ENCODE assay signal across 27 mouse cellular contexts in genomic region chr2:150690216-150690615, GRCm38 (mm10). TPM values are rescaled to one million over a fixed set of nuclear protein-coding genes. Genes with fewer than 3 reads are reported as not detected.
A peak's percentile ranks its signal among the peaks of the same experiment; 100 is the strongest.
DNase-seq lines count a peak whose midpoint lies in the region; ATAC-seq lines count a peak whose summit lies in the region.
"Had no signal": no experiment of that assay in that cellular context is flagged by ENCODE, and none has a peak within 500 bp of the region (broad histone marks: within the 10 kb centered on the region; RNA-seq: fewer than 3 reads in every experiment).

No protein-coding gene starts in this region.

- DNase-seq in heart, adult 11 months = peak; percentile 65
- DNase-seq in midbrain, embryonic 10.5 days (ENCODE audit: low spot score) = no peak
- DNase-seq in retina, postnatal 1 day = peak; percentile 65
- DNase-seq in retina, embryonic 14.5 days (ENCODE audit: low spot score) = no peak
- DNase-seq: adrenal gland, adult 2 months; adrenal gland, postnatal 10 days; adrenal gland, postnatal 25 days; B cell, adult 2 months; cerebellum, adult 11 months; cerebellum, adult 18-20 months; cerebellum, adult 8-10 months; cerebellum, adult 9-11 months; cerebellum, postnatal 14 days; cerebellum, postnatal 36 days; embryo, embryonic 11 days had no signal

- no peak overlapping the region for H3K4me3 ChIP-seq in heart, embryonic 12.5 days
- H3K4me3 ChIP-seq in midbrain, embryonic 10.5 days = 0 out of 2 replicates have a peak overlapping the region, but pooled peaks have one; percentile 26
- H3K4me3 ChIP-seq in midbrain, embryonic 13.5 days (replicated peaks) = no peak overlapping the region
- H3K4me3 ChIP-seq: embryonic facial prominence, embryonic 13.5 days; embryonic facial prominence, embryonic 15.5 days; erythroblast, embryonic 14.5 days; forebrain, embryonic 10.5 days; forebrain, embryonic 12.5 days had no signal

- 8% methylated on average over 11 of the region's 11 CpGs for WGBS in heart, embryonic 12.5 days
- whole genome bisulfite sequencing in midbrain, embryonic 10.5 days = 4% methylated on average over 11 of the region's 11 CpGs
- 2% methylated on average over 11 of the region's 11 CpGs for WGBS in midbrain, embryonic 13.5 days

- H3K36me3 ChIP-seq in heart, embryonic 12.5 days = no peaks in the 10 kb centered on the region
- no peaks in the 10 kb centered on the region for H3K36me3 ChIP-seq in midbrain, embryonic 10.5 days
- no peaks in the 10 kb centered on the region for H3K36me3 ChIP-seq in midbrain, embryonic 13.5 days
- H3K36me3 ChIP-seq: embryonic facial prominence, embryonic 13.5 days; embryonic facial prominence, embryonic 15.5 days; forebrain, embryonic 10.5 days; forebrain, embryonic 12.5 days; G1E had no signal

- H3K9ac ChIP-seq in heart, embryonic 12.5 days = no peak overlapping the region
- no peak overlapping the region for H3K9ac ChIP-seq in midbrain, embryonic 13.5 days (replicated peaks)
- H3K9ac ChIP-seq: embryonic facial prominence, embryonic 13.5 days; embryonic facial prominence, embryonic 15.5 days; forebrain, embryonic 12.5 days had no signal

- no peak for ATAC-seq in heart, embryonic 12.5 days (ENCODE audit: insufficient number of reproducible peaks, low FRiP score)
- ATAC-seq in midbrain, embryonic 13.5 days = no peak
- ATAC-seq: CD4-positive, CD25-positive, alpha-beta regulatory T cell, adult 4 months; forebrain, embryonic 14.5 days; forebrain, embryonic 16.5 days had no signal

- H3K4me2 ChIP-seq in heart, embryonic 12.5 days = no peak overlapping the region
- no peak overlapping the region for H3K4me2 ChIP-seq in midbrain, embryonic 13.5 days (replicated peaks)
- H3K4me2 ChIP-seq: embryonic facial prominence, embryonic 13.5 days; embryonic facial prominence, embryonic 15.5 days; forebrain, embryonic 12.5 days had no signal

- H3K9me3 ChIP-seq in heart, embryonic 12.5 days (replicated peaks) = no peaks in the 10 kb centered on the region
- no peaks in the 10 kb centered on the region for H3K9me3 ChIP-seq in midbrain, embryonic 10.5 days (replicated peaks)
- H3K9me3 ChIP-seq in midbrain, embryonic 13.5 days = no peaks in the 10 kb centered on the region
- H3K9me3 ChIP-seq: embryonic facial prominence, embryonic 13.5 days; embryonic facial prominence, embryonic 15.5 days; forebrain, embryonic 10.5 days; forebrain, embryonic 12.5 days; G1E had no signal

- H3K4me1 ChIP-seq in heart, embryonic 12.5 days (replicated peaks) = peaks cover 14% of the 10 kb centered on the region; the same call in 1 of the 2 replicates
- peaks cover 30% of the 10 kb centered on the region for H3K4me1 ChIP-seq in midbrain, embryonic 10.5 days
- peaks cover 16% of the 10 kb centered on the region for H3K4me1 ChIP-seq in midbrain, embryonic 13.5 days (replicated peaks)

- no peak overlapping the region for H3K27ac ChIP-seq in heart, embryonic 12.5 days (ENCODE audit: poor library complexity, severe bottlenecking)
- H3K27ac ChIP-seq in midbrain, embryonic 10.5 days (replicated peaks) = no peak overlapping the region
- H3K27ac ChIP-seq in midbrain, embryonic 13.5 days = no peak overlapping the region
- H3K27ac ChIP-seq: embryonic facial prominence, embryonic 13.5 days; embryonic facial prominence, embryonic 15.5 days; forebrain, embryonic 10.5 days; forebrain, embryonic 12.5 days had no signal

- peaks cover 64% of the 10 kb centered on the region for H3K27me3 ChIP-seq in heart, embryonic 12.5 days (replicated peaks)
- H3K27me3 ChIP-seq in midbrain, embryonic 10.5 days (ENCODE audit: low read depth, poor library complexity, severe bottlenecking) = peaks cover 80% of the 10 kb centered on the region
- peaks cover 77% of the 10 kb centered on the region for H3K27me3 ChIP-seq in midbrain, embryonic 13.5 days

RNA-seq across cellular contexts. Expression of gene Vsx1, which starts 1.1 kb away (rescaled TPM):
- polyA plus RNA-seq in heart, embryonic 12.5 days (2016; fragmentation: Nextera tagmentation; extraction: Ambion mirVana) = not detected in 2 replicates
- 0.19 and 0.56 TPM in 2 replicates for polyA plus RNA-seq in midbrain, embryonic 10.5 days (2016; fragmentation: Nextera tagmentation; extraction: Ambion mirVana)
- 0.05 and 0.23 TPM in 2 replicates for polyA plus RNA-seq in midbrain, embryonic 13.5 days (2015; fragmentation: Nextera tagmentation; extraction: Ambion mirVana)
- polyA plus RNA-seq: adrenal gland, adult 2 months; CD4-positive, CD25-positive, alpha-beta regulatory T cell, adult 4 months; embryonic facial prominence, embryonic 11.5 days; embryonic facial prominence, embryonic 13.5 days; erythroblast, embryonic 14.5 days; forebrain, embryonic 16.5 days; G1E had no signal

RNA-seq across cellular contexts. Expression of gene Acss1, which starts 21.9 kb away (rescaled TPM):
- 11.1 and 12.7 TPM in 2 replicates for polyA plus RNA-seq in heart, embryonic 12.5 days (2016; fragmentation: Nextera tagmentation; extraction: Ambion mirVana)
- 9.2 and 20.5 TPM in 2 replicates for polyA plus RNA-seq in midbrain, embryonic 10.5 days (2016; fragmentation: Nextera tagmentation; extraction: Ambion mirVana)
- polyA plus RNA-seq in midbrain, embryonic 13.5 days (2015; fragmentation: Nextera tagmentation; extraction: Ambion mirVana) = 20.1 and 22.7 TPM in 2 replicates

RNA-seq across cellular contexts. Expression of gene Entpd6, which starts 58.6 kb away (rescaled TPM):
- polyA plus RNA-seq in heart, embryonic 12.5 days (2016; fragmentation: Nextera tagmentation; extraction: Ambion mirVana) = 21.1 and 21.2 TPM in 2 replicates
- 35.5 and 38.0 TPM in 2 replicates for polyA plus RNA-seq in midbrain, embryonic 10.5 days (2016; fragmentation: Nextera tagmentation; extraction: Ambion mirVana)
- 43.0 and 47.6 TPM in 2 replicates for polyA plus RNA-seq in midbrain, embryonic 13.5 days (2015; fragmentation: Nextera tagmentation; extraction: Ambion mirVana)

Comparison
In these comparisons a context has a peak if more than half of its experiments do, and no peak if none do; other contexts are left out.
1. DNase-seq: peak in heart, adult 11 months (single experiment) and retina, postnatal 1 day (single experiment); none in midbrain, embryonic 10.5 days (single experiment) and retina, embryonic 14.5 days (single experiment).